Mouse (Mus musculus) embryonic facial prominence, embryonic 10.5 days (tissue): Measurements from ENCODE around the gene Hs3st5. TPM values are rescaled to one million over a fixed set of nuclear protein-coding genes. Genes with fewer than 3 reads are reported as not detected.

Experiments
- DNase-seq: peaks from one replicate; pipeline ENCODE4 v3.0.0-alpha.2; 2017; ENCODE audit warnings: low spot score
- H3K27ac ChIP-seq: fragments of 300-500 bp; sonication (generic); replicated peaks from 2 replicates; pipeline ENCODE4 v1.5.1; 2016; ENCODE audit warnings: mild to moderate bottlenecking
- H3K27me3 ChIP-seq: fragments of 300-500 bp; sonication (generic); replicated peaks from 2 replicates; pipeline ENCODE4 v1.6.1; 2016; ENCODE audit warnings: low read depth, mild to moderate bottlenecking; ENCODE audit not compliant: poor library complexity, severe bottlenecking
- H3K36me3 ChIP-seq: fragments of 300-500 bp; sonication (generic); replicated peaks from 2 replicates; pipeline ENCODE4 v1.6.1; 2016; ENCODE audit warnings: mild to moderate bottlenecking, moderate library complexity
- H3K4me1 ChIP-seq: fragments of 300-500 bp; sonication (generic); 2 replicates; pipeline ENCODE4 v1.6.1; 2016
- H3K4me3 ChIP-seq: fragments of 300-500 bp; sonication (generic); 2 replicates; pipeline ENCODE4 v1.5.1; 2016; ENCODE audit warnings: mild to moderate bottlenecking, moderate library complexity
- H3K9me3 ChIP-seq: fragments of 300-500 bp; sonication (generic); 2 replicates; pipeline ENCODE4 v1.6.1; 2016; ENCODE audit warnings: mild to moderate bottlenecking
- WGBS: fragments of 180-500 bp; shearing (Covaris S2); methylation state at CpG from one replicate; pipeline ENCODE4 v1.1.7; 2016; 5-methylcytosine and 5-hydroxymethylcytosine counted together
- polyA plus RNA-seq: library from polyadenylated mRNA; unstranded; fragments of >200 nt; fragmentation: Nextera tagmentation; extraction: Ambion mirVana; gene quantifications from 2 replicates; pipeline ENCODE4 v1.2.1, GENCODE M21; 2016

Gene Hs3st5
- polyA plus RNA-seq, 1 experiment from 2014 or later: 3.3 TPM

- WGBS: 52% methylated on average over 1 of the region's 1 CpGs
- Histone ChIP-seq H3K27ac (no peak overlapping the region), H3K9me3 (no peaks in the 10 kb centered on the region), H3K4me3 (no peak overlapping the region), H3K36me3 (no peaks in the 10 kb centered on the region), H3K4me1 (no peaks in the 10 kb centered on the region), H3K27me3 (no peaks in the 10 kb centered on the region)
- DNase-seq: no peak
Observed at GRCm38 (mm10) chr10:36754471-36754870, 247.9 kb downstream of the Hs3st5 start.

GRCm38 (mm10) chr10:36773595-36773994 is 267.0 kb downstream of the Hs3st5 start:
- DNase-seq: no peak
- Histone ChIP-seq H3K27ac (no peak overlapping the region), H3K4me1 (no peaks in the 10 kb centered on the region), H3K36me3 (no peaks in the 10 kb centered on the region), H3K27me3 (no peaks in the 10 kb centered on the region), H3K9me3 (no peaks in the 10 kb centered on the region), H3K4me3 (no peak overlapping the region)

- no peaks in the 10 kb centered on the region for H3K9me3 ChIP-seq
- WGBS: 86% methylated on average over 6 of the region's 6 CpGs
- H3K4me3 ChIP-seq: no peak overlapping the region
- H3K27ac ChIP-seq: no peak overlapping the region
- H3K4me1 ChIP-seq: no peaks in the 10 kb centered on the region
- H3K36me3 ChIP-seq: no peaks in the 10 kb centered on the region
- DNase-seq: no peak
- no peaks in the 10 kb centered on the region for H3K27me3 ChIP-seq
Observed at GRCm38 (mm10) chr10:36774898-36775297, 268.3 kb downstream of the Hs3st5 start.

- Histone ChIP-seq H3K9me3 (no peaks in the 10 kb centered on the region), H3K4me1 (no peaks in the 10 kb centered on the region), H3K36me3 (no peaks in the 10 kb centered on the region), H3K27ac (no peak overlapping the region), H3K4me3 (no peak overlapping the region), H3K27me3 (no peaks in the 10 kb centered on the region)
- 67% methylated on average over 1 of the region's 1 CpGs for WGBS
- no peak for DNase-seq
Observed at GRCm38 (mm10) chr10:36781641-36782040, 275.0 kb downstream of the Hs3st5 start.

GRCm38 (mm10) chr10:36786970-36787369 is 280.4 kb downstream of the Hs3st5 start:
- Histone ChIP-seq H3K27me3 (no peaks in the 10 kb centered on the region), H3K4me1 (no peaks in the 10 kb centered on the region), H3K27ac (no peak overlapping the region), H3K9me3 (no peaks in the 10 kb centered on the region), H3K4me3 (no peak overlapping the region), H3K36me3 (no peaks in the 10 kb centered on the region)
- 81% methylated on average over 7 of the region's 7 CpGs for WGBS
- no peak for DNase-seq

GRCm38 (mm10) chr10:36791771-36792170 is 285.2 kb downstream of the Hs3st5 start:
- 33% methylated on average over 2 of the region's 2 CpGs for WGBS
- Histone ChIP-seq H3K36me3 (no peaks in the 10 kb centered on the region), H3K9me3 (no peaks in the 10 kb centered on the region), H3K4me1 (no peaks in the 10 kb centered on the region), H3K27me3 (no peaks in the 10 kb centered on the region), H3K27ac (no peak overlapping the region), H3K4me3 (no peak overlapping the region)
- peak; percentile 13 for DNase-seq

- H3K9me3 ChIP-seq: no peaks in the 10 kb centered on the region
- no peaks in the 10 kb centered on the region for H3K27me3 ChIP-seq
- H3K4me1 ChIP-seq: no peaks in the 10 kb centered on the region
- no peaks in the 10 kb centered on the region for H3K36me3 ChIP-seq
- H3K4me3 ChIP-seq: no peak overlapping the region
- no peak for DNase-seq
- no peak overlapping the region for H3K27ac ChIP-seq
Observed at GRCm38 (mm10) chr10:36795311-36795710, 288.7 kb downstream of the Hs3st5 start.

GRCm38 (mm10) chr10:36800925-36801482 is 294.4 kb downstream of the Hs3st5 start:
- Histone ChIP-seq H3K36me3 (no peaks in the 10 kb centered on the region), H3K27ac (no peak overlapping the region), H3K4me1 (peaks cover 18% of the 10 kb centered on the region), H3K27me3 (no peaks in the 10 kb centered on the region), H3K4me3 (no peak overlapping the region), H3K9me3 (no peaks in the 10 kb centered on the region)
- WGBS: 20% methylated on average over 2 of the region's 2 CpGs
- DNase-seq: no peak

GRCm38 (mm10) chr10:36803705-36804104 is 297.1 kb downstream of the Hs3st5 start:
- H3K27me3 ChIP-seq: no peaks in the 10 kb centered on the region
- no peaks in the 10 kb centered on the region for H3K36me3 ChIP-seq
- WGBS: 3% methylated on average over 2 of the region's 2 CpGs
- H3K27ac ChIP-seq: no peak overlapping the region
- H3K9me3 ChIP-seq: no peaks in the 10 kb centered on the region
- peaks cover 18% of the 10 kb centered on the region for H3K4me1 ChIP-seq
- no peak overlapping the region for H3K4me3 ChIP-seq
- peak; percentile 18 for DNase-seq

GRCm38 (mm10) chr10:36805265-36805664 is 298.7 kb downstream of the Hs3st5 start:
- WGBS: 74% methylated on average over 4 of the region's 4 CpGs
- H3K36me3 ChIP-seq: no peaks in the 10 kb centered on the region
- no peaks in the 10 kb centered on the region for H3K27me3 ChIP-seq
- H3K4me1 ChIP-seq: peaks cover 18% of the 10 kb centered on the region
- H3K27ac ChIP-seq: no peak overlapping the region
- no peak for DNase-seq
- no peak overlapping the region for H3K4me3 ChIP-seq
- no peaks in the 10 kb centered on the region for H3K9me3 ChIP-seq

GRCm38 (mm10) chr10:36805788-36806187 is 299.2 kb downstream of the Hs3st5 start:
- H3K9me3 ChIP-seq: no peaks in the 10 kb centered on the region
- H3K4me1 ChIP-seq: peaks cover 17% of the 10 kb centered on the region
- H3K36me3 ChIP-seq: no peaks in the 10 kb centered on the region
- H3K27ac ChIP-seq: no peak overlapping the region
- no peak for DNase-seq
- no peaks in the 10 kb centered on the region for H3K27me3 ChIP-seq
- 81% methylated on average over 5 of the region's 5 CpGs for WGBS
- H3K4me3 ChIP-seq: no peak overlapping the region

GRCm38 (mm10) chr10:36807007-36807406 is 300.4 kb downstream of the Hs3st5 start:
- Histone ChIP-seq H3K9me3 (no peaks in the 10 kb centered on the region), H3K36me3 (no peaks in the 10 kb centered on the region), H3K27ac (no peak overlapping the region), H3K4me1 (peaks cover 12% of the 10 kb centered on the region), H3K27me3 (no peaks in the 10 kb centered on the region), H3K4me3 (no peak overlapping the region)
- DNase-seq: no peak
- 77% methylated on average over 5 of the region's 5 CpGs for WGBS

GRCm38 (mm10) chr10:36818867-36819266 is 312.3 kb downstream of the Hs3st5 start:
- Histone ChIP-seq H3K27ac (no peak overlapping the region), H3K27me3 (no peaks in the 10 kb centered on the region), H3K9me3 (no peaks in the 10 kb centered on the region), H3K4me1 (no peaks in the 10 kb centered on the region), H3K36me3 (no peaks in the 10 kb centered on the region), H3K4me3 (no peak overlapping the region)
- DNase-seq: no peak

- WGBS: 78% methylated on average over 3 of the region's 3 CpGs
- Histone ChIP-seq H3K27ac (no peak overlapping the region), H3K4me1 (no peaks in the 10 kb centered on the region), H3K36me3 (no peaks in the 10 kb centered on the region), H3K4me3 (no peak overlapping the region), H3K27me3 (no peaks in the 10 kb centered on the region), H3K9me3 (no peaks in the 10 kb centered on the region)
- DNase-seq: no peak
Observed at GRCm38 (mm10) chr10:36829079-36829478, 322.5 kb downstream of the Hs3st5 start.
